Mouse (Mus musculus) cerebellum, adult 2 months (tissue): ENCODE data around the gene Steap3.

Experiments
- CTCF ChIP-seq: fragments of 200-500 bp; IDR thresholded peaks from 2 replicates; pipeline ENCODE4 v1.5.1; 2011; ENCODE audit warnings: low read depth, mild to moderate bottlenecking, control low read depth, low read length, moderate library complexity, borderline replicate concordance; ENCODE audit not compliant: insufficient read depth
- POLR2A ChIP-seq: fragments of 200-500 bp; IDR thresholded peaks from 2 replicates; pipeline ENCODE4 v1.6.1; 2011; ENCODE audit warnings: low read length, control low read depth, borderline replicate concordance; ENCODE audit not compliant: insufficient read depth

DNA sequence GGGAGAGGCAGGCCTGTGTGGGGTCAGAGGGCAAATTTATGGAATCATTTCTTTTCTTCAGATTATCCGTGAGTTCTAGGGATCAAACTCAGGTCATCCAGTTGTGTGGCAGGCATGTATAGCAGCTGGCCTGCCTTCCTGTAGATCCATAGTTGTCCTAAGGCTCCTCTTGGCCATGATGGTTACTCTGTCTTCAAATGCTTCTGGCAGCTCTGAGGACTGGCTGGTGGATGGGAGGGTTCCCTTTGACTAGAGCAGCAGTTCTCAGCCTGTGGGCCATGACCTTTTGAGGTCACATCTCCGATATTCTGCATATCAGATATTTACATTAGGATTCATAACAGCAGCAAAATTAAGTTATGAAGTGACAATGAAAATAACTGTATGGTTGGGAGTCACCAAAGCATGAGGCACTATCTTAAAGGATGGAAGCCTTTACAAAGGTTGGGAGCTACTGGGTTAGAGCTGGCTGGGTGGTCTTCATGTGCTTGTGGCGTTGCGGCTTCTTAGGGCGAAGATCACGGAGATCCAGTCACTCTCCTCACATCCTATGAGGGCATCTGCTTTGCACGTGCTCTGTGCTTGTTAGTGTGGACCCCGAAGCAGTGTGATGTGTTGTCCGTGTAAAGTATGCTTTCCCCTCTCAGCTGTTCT lies 113.9 kb downstream of the Steap3 start:
- TF ChIP-seq CTCF, result no peak
- TF ChIP-seq POLR2A, result no peak
